Comparison of ENCODE assay signal across 9 mouse cellular contexts in the genomic region with DNA sequence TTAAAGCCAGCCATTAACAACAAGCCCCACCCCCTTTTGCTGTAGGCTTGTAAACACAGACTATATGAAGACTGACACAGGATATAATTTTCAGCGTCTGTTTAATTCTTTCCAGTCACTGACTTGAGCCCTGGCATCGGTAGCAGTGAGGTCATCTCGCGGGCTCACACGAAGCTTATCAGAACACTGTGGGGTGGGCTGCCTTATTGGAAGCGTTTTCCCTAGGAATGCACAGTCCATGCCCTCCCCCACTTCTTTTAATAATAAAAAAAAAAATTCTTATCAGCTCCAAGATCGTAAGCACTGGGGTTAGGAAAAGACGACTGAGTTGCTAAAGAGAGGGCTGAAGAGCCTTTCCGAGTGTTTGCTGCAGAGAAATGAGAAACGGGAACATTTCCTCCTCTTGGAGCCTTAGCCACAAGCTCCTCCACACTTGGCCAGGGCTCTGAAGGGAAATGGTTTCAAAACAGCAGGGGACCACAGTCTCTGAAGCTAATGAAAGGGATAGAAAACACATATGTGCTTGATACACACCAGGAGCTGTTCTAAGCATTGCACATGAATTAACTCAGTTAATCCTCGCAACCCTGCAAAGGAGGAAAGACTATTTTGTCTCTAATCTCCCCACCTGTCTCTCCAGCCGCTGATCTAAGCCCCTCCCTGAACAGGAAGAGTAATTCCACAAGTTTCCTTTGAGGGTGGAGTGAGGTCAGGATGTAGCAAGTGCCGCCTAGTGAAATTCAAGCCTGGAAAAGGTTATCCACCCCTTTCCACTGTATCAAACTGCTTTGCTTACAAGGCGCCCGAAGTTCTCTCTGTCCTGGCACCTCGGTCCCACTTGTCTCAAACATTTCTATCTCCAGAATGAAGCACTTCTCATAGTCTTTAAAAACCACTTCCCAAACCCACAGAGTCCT. TPM values are rescaled to one million over a fixed set of nuclear protein-coding genes. Genes with fewer than 3 reads are reported as not detected.
A peak's percentile ranks its signal among the peaks of the same experiment; 100 is the strongest.
DNase-seq lines count a peak whose midpoint lies in the region; ATAC-seq and TF ChIP-seq lines count a peak whose summit lies in the region.
"Had no signal": no experiment of that assay in that cellular context is flagged by ENCODE, and none has a peak within 500 bp of the region (broad histone marks: within the 10 kb centered on the region; RNA-seq: fewer than 3 reads in every experiment).

No protein-coding gene starts in this region.

- TF ChIP-seq CTCF in intestine, postnatal 0 days (IDR thresholded peaks at IDR 0.05; ENCODE audit: low read depth), result no peak
- no peak for TF ChIP-seq CTCF in midbrain, postnatal 0 days (IDR thresholded peaks at IDR 0.05)

- 0 out of 2 replicates have a peak, but pooled peaks have one; percentile 23 for ATAC-seq in hindbrain, embryonic 15.5 days (ENCODE audit: low FRiP score, low read depth)
- no peak for ATAC-seq in hindbrain, embryonic 12.5 days (ENCODE audit: low FRiP score)
- ATAC-seq in forebrain, embryonic 13.5 days, result peak; percentile 26
- peak; percentile 41 for ATAC-seq in intestine, postnatal 0 days
- ATAC-seq in midbrain, postnatal 0 days (ENCODE audit: low FRiP score), result no peak

- no peak overlapping the region for H3K9ac ChIP-seq in hindbrain, embryonic 15.5 days
- H3K9ac ChIP-seq in hindbrain, embryonic 12.5 days, result no peak overlapping the region
- H3K9ac ChIP-seq in forebrain, embryonic 13.5 days, result no peak overlapping the region
- H3K9ac ChIP-seq in intestine, postnatal 0 days (ENCODE audit: low read depth, low read length), result no peak overlapping the region
- no peak overlapping the region for H3K9ac ChIP-seq in midbrain, postnatal 0 days (replicated peaks; ENCODE audit: low read length, poor library complexity, severe bottlenecking)

- no peaks in the 10 kb centered on the region for H3K9me3 ChIP-seq in hindbrain, embryonic 15.5 days
- H3K9me3 ChIP-seq in hindbrain, embryonic 12.5 days (replicated peaks), result no peaks in the 10 kb centered on the region
- no peaks in the 10 kb centered on the region for H3K9me3 ChIP-seq in forebrain, embryonic 13.5 days (replicated peaks)
- no peaks in the 10 kb centered on the region for H3K9me3 ChIP-seq in intestine, postnatal 0 days (ENCODE audit: control insufficient read depth)
- no peaks in the 10 kb centered on the region for H3K9me3 ChIP-seq in midbrain, postnatal 0 days (ENCODE audit: low read length)

- WGBS in hindbrain, embryonic 15.5 days, result 46% methylated on average over 16 of the region's 16 CpGs
- 45% methylated on average over 16 of the region's 16 CpGs for WGBS in hindbrain, embryonic 12.5 days
- 16% methylated on average over 16 of the region's 16 CpGs for WGBS in forebrain, embryonic 13.5 days
- 14% methylated on average over 16 of the region's 16 CpGs for WGBS in intestine, postnatal 0 days
- WGBS in midbrain, postnatal 0 days, result 29% methylated on average over 16 of the region's 16 CpGs

- peak; percentile 61 for DNase-seq in midbrain, postnatal 0 days (ENCODE audit: low spot score)
- DNase-seq in frontal cortex, adult 2 months (ENCODE audit: extremely low spot score in 1 of 2, low spot score in 1 of 2), result no peak
- DNase-seq in urinary bladder, adult 18-20 months (ENCODE audit: low spot score in 2 of 2), result no peak
- no peak for DNase-seq in spleen, adult 12 weeks (ENCODE audit: low spot score)

- H3K27ac ChIP-seq in hindbrain, embryonic 15.5 days (replicated peaks), result no peak overlapping the region
- no peak overlapping the region for H3K27ac ChIP-seq in hindbrain, embryonic 12.5 days
- no peak overlapping the region; the same call in 1 of the 2 replicates for H3K27ac ChIP-seq in forebrain, embryonic 13.5 days
- no peak overlapping the region for H3K27ac ChIP-seq in intestine, postnatal 0 days (ENCODE audit: low read depth, low read length)
- H3K27ac ChIP-seq in midbrain, postnatal 0 days (ENCODE audit: low read depth, low read length), result no peak overlapping the region
- H3K27ac ChIP-seq: macrophage had no signal

- no peaks in the 10 kb centered on the region for H3K36me3 ChIP-seq in hindbrain, embryonic 15.5 days
- H3K36me3 ChIP-seq in hindbrain, embryonic 12.5 days, result no peaks in the 10 kb centered on the region
- H3K36me3 ChIP-seq in forebrain, embryonic 13.5 days (ENCODE audit: poor library complexity, severe bottlenecking), result no peaks in the 10 kb centered on the region
- no peaks in the 10 kb centered on the region for H3K36me3 ChIP-seq in intestine, postnatal 0 days (ENCODE audit: control insufficient read depth, insufficient read depth)
- no peaks in the 10 kb centered on the region for H3K36me3 ChIP-seq in midbrain, postnatal 0 days (ENCODE audit: insufficient read depth, low read length)

- H3K4me2 ChIP-seq in hindbrain, embryonic 15.5 days, result peak overlapping the region; percentile 19
- no peak overlapping the region for H3K4me2 ChIP-seq in hindbrain, embryonic 12.5 days (replicated peaks)
- H3K4me2 ChIP-seq in forebrain, embryonic 13.5 days, result peak overlapping the region; percentile 27
- peak overlapping the region; percentile 49 for H3K4me2 ChIP-seq in intestine, postnatal 0 days (replicated peaks; ENCODE audit: low read depth)
- no peak overlapping the region for H3K4me2 ChIP-seq in midbrain, postnatal 0 days (ENCODE audit: low read depth, low read length, poor library complexity, severe bottlenecking)

- no peaks in the 10 kb centered on the region for H3K27me3 ChIP-seq in hindbrain, embryonic 15.5 days
- H3K27me3 ChIP-seq in hindbrain, embryonic 12.5 days, result no peaks in the 10 kb centered on the region
- H3K27me3 ChIP-seq in forebrain, embryonic 13.5 days, result no peaks in the 10 kb centered on the region
- H3K27me3 ChIP-seq in intestine, postnatal 0 days (replicated peaks; ENCODE audit: control insufficient read depth, insufficient read depth, low read length), result no peaks in the 10 kb centered on the region; the same call in 1 of the 2 replicates
- no peaks in the 10 kb centered on the region for H3K27me3 ChIP-seq in midbrain, postnatal 0 days (ENCODE audit: insufficient read depth, low read length)

- H3K4me3 ChIP-seq in hindbrain, embryonic 15.5 days, result no peak overlapping the region
- no peak overlapping the region for H3K4me3 ChIP-seq in hindbrain, embryonic 12.5 days
- H3K4me3 ChIP-seq in forebrain, embryonic 13.5 days, result no peak overlapping the region
- no peak overlapping the region for H3K4me3 ChIP-seq in intestine, postnatal 0 days (ENCODE audit: low read depth, low read length)
- no peak overlapping the region for H3K4me3 ChIP-seq in midbrain, postnatal 0 days (ENCODE audit: low read depth, low read length)

- peaks cover 22% of the 10 kb centered on the region for H3K4me1 ChIP-seq in hindbrain, embryonic 15.5 days (replicated peaks)
- H3K4me1 ChIP-seq in hindbrain, embryonic 12.5 days, result peaks cover 20% of the 10 kb centered on the region
- H3K4me1 ChIP-seq in forebrain, embryonic 13.5 days, result peaks cover 34% of the 10 kb centered on the region
- no peaks in the 10 kb centered on the region for H3K4me1 ChIP-seq in intestine, postnatal 0 days (replicated peaks; ENCODE audit: control insufficient read depth, insufficient read depth, low read length)
- H3K4me1 ChIP-seq in midbrain, postnatal 0 days (ENCODE audit: insufficient read depth, low read length), result no peaks in the 10 kb centered on the region; the same call in 1 of the 2 replicates

RNA-seq across cellular contexts. Expression of a gene that starts 33.4 kb away (rescaled TPM):
- polyA plus RNA-seq in hindbrain, embryonic 15.5 days (2015; fragmentation: Nextera tagmentation; extraction: Ambion mirVana), result 3.4 and 6.8 TPM in 2 replicates
- polyA plus RNA-seq in hindbrain, embryonic 12.5 days (2016; fragmentation: Nextera tagmentation; extraction: Ambion mirVana), result 19.3 and 22.9 TPM in 2 replicates
- polyA plus RNA-seq in forebrain, embryonic 13.5 days (2015; fragmentation: Nextera tagmentation; extraction: Ambion mirVana), result 10.6 and 14.7 TPM in 2 replicates
- 2.7 and 3.8 TPM in 2 replicates for polyA plus RNA-seq in intestine, postnatal 0 days (2015; fragmentation: Nextera tagmentation; extraction: Ambion mirVana)
- total RNA-seq in midbrain, postnatal 0 days (2014; rRNA removed), result 5.0 and 6.5 TPM in 2 replicates
- 2.6 and 3.0 TPM in 2 replicates for polyA plus RNA-seq in midbrain, postnatal 0 days (2015; fragmentation: Nextera tagmentation; extraction: Ambion mirVana)
- 0.94 and 2.1 TPM in 2 replicates for polyA plus RNA-seq in frontal cortex, adult 2 months (2012; rRNA removed)
- polyA plus RNA-seq: macrophage had no signal

Comparison
In these comparisons a context has a peak if more than half of its experiments do, and no peak if none do; other contexts are left out.
1. ATAC-seq: peak in hindbrain, embryonic 15.5 days (single experiment), forebrain, embryonic 13.5 days (single experiment) and intestine, postnatal 0 days (single experiment); none in hindbrain, embryonic 12.5 days (single experiment) and midbrain, postnatal 0 days (single experiment).
2. H3K4me2 ChIP-seq: peak in hindbrain, embryonic 15.5 days (single experiment), forebrain, embryonic 13.5 days (single experiment) and intestine, postnatal 0 days (single experiment); none in hindbrain, embryonic 12.5 days (single experiment) and midbrain, postnatal 0 days (single experiment).